Mouse (Mus musculus): ENCODE measurements around the gene Fam217b.

Fam217b gene

GRCm38 (mm10) chr2:178449386-178449785 lies 35.1 kb downstream of the Fam217b start:
- DNase-seq = no peak

- DNase-seq = no peak
Observed at GRCm38 (mm10) chr2:178450236-178450635, 35.9 kb downstream of the Fam217b start.

GRCm38 (mm10) chr2:178450961-178451360 lies 36.6 kb downstream of the Fam217b start:
- no peak for DNase-seq

GRCm38 (mm10) chr2:178454664-178455516 lies 40.6 kb downstream of the Fam217b start:
- DNase-seq = peak; percentile 79

GRCm38 (mm10) chr2:178457414-178457813 lies 43.1 kb downstream of the Fam217b start:
- no peak for DNase-seq

- no peak for DNase-seq
Observed at GRCm38 (mm10) chr2:178460353-178460752, 46.0 kb downstream of the Fam217b start.

- DNase-seq = peak; percentile 32
Observed at GRCm38 (mm10) chr2:178471546-178472480, 57.5 kb downstream of the Fam217b start.

- peak; percentile 69 for DNase-seq
Observed at GRCm38 (mm10) chr2:178473916-178474315, 59.6 kb downstream of the Fam217b start.
